Mouse (Mus musculus): ENCODE results near the gene Tmtc4.

- TF ChIP-seq CTCF (IDR thresholded peaks at IDR 0.05) = no peak
- no peak for TF ChIP-seq POLR2A (IDR thresholded peaks at IDR 0.05; ENCODE audit: insufficient read depth, low read depth, low read length)
Measured at GRCm38 (mm10) chr14:122951676-122952445, 32.0 kb downstream of the Tmtc4 start.

Measured in heart, adult 2 months (tissue).